Mouse (Mus musculus) forebrain, embryonic 13.5 days (tissue): ENCODE results near the gene Asic1. TPM values are rescaled to one million over a fixed set of nuclear protein-coding genes. Genes with fewer than 3 reads are reported as not detected.

ENCODE experiments used
- ATAC-seq: fragments of 200-750 bp; cut with Nextera tagmentation; 2 replicates; pipeline ENCODE4 v1.8.0; 2017
- H3K27ac ChIP-seq: fragments of 300-500 bp; sonication (generic); 2 replicates; pipeline ENCODE4 v1.5.1; 2015; ENCODE audit warnings: inconsistent platforms, mild to moderate bottlenecking, moderate library complexity
- H3K27me3 ChIP-seq: fragments of 300-500 bp; sonication (generic); 2 replicates; pipeline ENCODE4 v1.6.1; 2015; ENCODE audit warnings: mild to moderate bottlenecking, inconsistent platforms
- H3K36me3 ChIP-seq: fragments of 300-500 bp; sonication (generic); 2 replicates; pipeline ENCODE4 v1.6.1; 2015; ENCODE audit warnings: mild to moderate bottlenecking, inconsistent platforms; ENCODE audit not compliant: poor library complexity, severe bottlenecking
- H3K4me1 ChIP-seq: fragments of 300-500 bp; sonication (generic); 2 replicates; pipeline ENCODE4 v1.6.1; 2015; ENCODE audit warnings: inconsistent platforms
- H3K4me2 ChIP-seq: fragments of 300-500 bp; sonication (generic); 2 replicates; pipeline ENCODE4 v1.6.1; 2015; ENCODE audit warnings: inconsistent platforms, mild to moderate bottlenecking, moderate library complexity
- H3K4me3 ChIP-seq: fragments of 300-500 bp; sonication (generic); 2 replicates; pipeline ENCODE4 v1.5.1; 2015; ENCODE audit warnings: mild to moderate bottlenecking, inconsistent platforms
- H3K9ac ChIP-seq: fragments of 300-500 bp; sonication (generic); 2 replicates; pipeline ENCODE4 v1.6.1; 2015; ENCODE audit warnings: mild to moderate bottlenecking, inconsistent platforms
- H3K9me3 ChIP-seq: fragments of 300-500 bp; sonication (generic); replicated peaks from 2 replicates; pipeline ENCODE4 v1.6.1; 2016; ENCODE audit warnings: inconsistent platforms
- WGBS: fragments of 180-500 bp; shearing (Covaris S2); methylation state at CpG from one replicate; pipeline ENCODE4 v1.1.7; 2015; 5-methylcytosine and 5-hydroxymethylcytosine counted together
- polyA plus RNA-seq: library from polyadenylated mRNA; unstranded; fragments of >200 nt; fragmentation: Nextera tagmentation; extraction: Ambion mirVana; gene quantifications from 2 replicates; pipeline ENCODE4 v1.2.1, GENCODE M21; 2015

The Asic1 gene
- polyA plus RNA-seq, 1 experiment from 2014 or later, result 15.1 TPM

DNA sequence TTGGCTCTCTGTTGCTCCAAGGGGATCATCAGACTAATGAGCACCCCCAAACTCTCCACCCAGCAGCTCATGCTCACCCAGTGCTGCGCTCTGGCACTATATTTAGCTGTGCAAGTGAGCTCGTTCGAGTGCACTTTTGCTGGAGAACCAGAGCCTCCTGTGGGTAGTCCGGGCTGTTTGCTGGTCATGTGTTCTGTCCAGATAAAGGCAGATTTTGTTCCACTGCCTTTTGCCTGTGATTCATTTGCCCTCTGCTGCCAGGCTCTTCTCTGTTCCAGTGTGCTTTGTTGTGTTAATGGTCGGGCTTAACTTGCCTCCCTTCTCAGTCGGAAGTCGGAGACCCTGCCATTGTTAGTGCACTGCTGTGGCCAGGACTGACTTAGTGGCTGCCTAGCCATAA lies 34.7 kb downstream of the Asic1 start:
- 35% methylated on average over 7 of the region's 7 CpGs for WGBS
- H3K4me2 ChIP-seq, result peak overlapping the region; percentile 93
- no peaks in the 10 kb centered on the region for H3K9me3 ChIP-seq
- H3K36me3 ChIP-seq, result peaks cover 61% of the 10 kb centered on the region
- peaks cover 25% of the 10 kb centered on the region for H3K4me1 ChIP-seq
- H3K27ac ChIP-seq, result peak overlapping the region; percentile 96
- no peaks in the 10 kb centered on the region for H3K27me3 ChIP-seq
- peak overlapping the region; percentile 97 for H3K9ac ChIP-seq
- peak overlapping the region; percentile 84 for H3K4me3 ChIP-seq
- no peak for ATAC-seq

DNA sequence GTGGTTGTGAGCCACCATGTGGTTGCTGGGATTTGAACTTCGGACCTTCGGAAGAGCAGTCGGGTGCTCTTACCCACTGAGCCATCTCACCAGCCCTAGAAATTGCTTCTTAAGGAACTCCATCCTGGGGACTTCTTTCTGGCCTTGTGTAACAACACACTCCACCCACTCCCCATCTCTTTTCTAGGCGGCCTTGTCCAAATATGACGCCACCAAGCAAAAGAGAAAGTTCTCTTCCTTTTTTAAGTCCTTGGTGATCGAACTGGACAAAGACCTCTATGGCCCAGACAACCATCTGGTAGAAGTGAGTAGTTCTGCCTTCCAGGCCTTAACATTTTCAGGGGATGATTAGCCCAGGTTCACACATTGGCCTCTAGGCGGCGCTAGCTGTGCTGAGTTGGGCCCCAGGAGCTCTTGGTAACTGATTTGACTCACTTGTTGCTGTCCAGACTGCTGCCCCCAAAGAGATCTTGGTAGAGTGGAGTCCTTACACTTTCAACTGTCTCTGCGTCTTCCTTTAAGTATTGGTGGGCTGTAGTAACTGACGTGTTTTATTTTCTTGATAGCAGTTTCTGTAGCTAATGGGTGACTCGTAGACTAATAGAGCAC lies 35.4 kb downstream of the Asic1 start, which contains the start of gene Gm17349:
Gm17349 (minus strand) TSS at position 51 of the 609 bp plus-strand sequence.
- H3K4me3 ChIP-seq, result peak within 1 kb of the TSS; percentile 84
- H3K9me3 ChIP-seq, result no peaks in the 10 kb centered on the region
- no peaks in the 10 kb centered on the region for H3K27me3 ChIP-seq
- peaks cover 25% of the 10 kb centered on the region for H3K4me1 ChIP-seq
- H3K9ac ChIP-seq, result peak within 1 kb of the TSS; percentile 97
- ATAC-seq, result no peak
- peak within 1 kb of the TSS; percentile 93 for H3K4me2 ChIP-seq
- H3K27ac ChIP-seq, result peak within 1 kb of the TSS; percentile 96
- 63% methylated on average over 11 of the region's 11 CpGs for WGBS
- peaks cover 67% of the 10 kb centered on the region for H3K36me3 ChIP-seq

DNA sequence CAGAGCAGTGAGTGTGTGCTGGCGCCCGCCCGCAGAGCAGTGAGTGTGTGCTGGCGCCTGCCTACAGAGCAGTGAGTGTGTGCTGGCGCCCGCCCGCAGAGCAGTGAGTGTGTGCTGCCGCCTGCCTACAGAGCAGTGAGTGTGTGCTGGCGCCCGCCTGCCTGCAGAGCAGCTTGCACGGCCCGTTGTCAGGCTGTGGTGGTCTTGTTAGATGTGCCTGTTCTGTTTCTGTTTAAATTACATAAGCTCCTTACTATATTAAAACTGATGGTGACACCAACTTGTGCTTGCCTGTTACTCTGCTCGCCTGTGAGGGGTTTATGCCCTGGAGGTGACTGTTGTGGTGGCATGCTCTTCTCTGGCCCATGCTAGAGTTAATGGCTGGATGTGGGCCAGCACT lies 38.0 kb downstream of the Asic1 start:
- Histone ChIP-seq H3K4me3 (no peak overlapping the region), H3K9me3 (no peaks in the 10 kb centered on the region), H3K4me2 (no peak overlapping the region), H3K9ac (no peak overlapping the region), H3K4me1 (peaks cover 19% of the 10 kb centered on the region), H3K36me3 (peaks cover 93% of the 10 kb centered on the region), H3K27ac (no peak overlapping the region), H3K27me3 (no peaks in the 10 kb centered on the region)
- 93% methylated on average over 13 of the region's 13 CpGs for WGBS
- no peak for ATAC-seq

DNA sequence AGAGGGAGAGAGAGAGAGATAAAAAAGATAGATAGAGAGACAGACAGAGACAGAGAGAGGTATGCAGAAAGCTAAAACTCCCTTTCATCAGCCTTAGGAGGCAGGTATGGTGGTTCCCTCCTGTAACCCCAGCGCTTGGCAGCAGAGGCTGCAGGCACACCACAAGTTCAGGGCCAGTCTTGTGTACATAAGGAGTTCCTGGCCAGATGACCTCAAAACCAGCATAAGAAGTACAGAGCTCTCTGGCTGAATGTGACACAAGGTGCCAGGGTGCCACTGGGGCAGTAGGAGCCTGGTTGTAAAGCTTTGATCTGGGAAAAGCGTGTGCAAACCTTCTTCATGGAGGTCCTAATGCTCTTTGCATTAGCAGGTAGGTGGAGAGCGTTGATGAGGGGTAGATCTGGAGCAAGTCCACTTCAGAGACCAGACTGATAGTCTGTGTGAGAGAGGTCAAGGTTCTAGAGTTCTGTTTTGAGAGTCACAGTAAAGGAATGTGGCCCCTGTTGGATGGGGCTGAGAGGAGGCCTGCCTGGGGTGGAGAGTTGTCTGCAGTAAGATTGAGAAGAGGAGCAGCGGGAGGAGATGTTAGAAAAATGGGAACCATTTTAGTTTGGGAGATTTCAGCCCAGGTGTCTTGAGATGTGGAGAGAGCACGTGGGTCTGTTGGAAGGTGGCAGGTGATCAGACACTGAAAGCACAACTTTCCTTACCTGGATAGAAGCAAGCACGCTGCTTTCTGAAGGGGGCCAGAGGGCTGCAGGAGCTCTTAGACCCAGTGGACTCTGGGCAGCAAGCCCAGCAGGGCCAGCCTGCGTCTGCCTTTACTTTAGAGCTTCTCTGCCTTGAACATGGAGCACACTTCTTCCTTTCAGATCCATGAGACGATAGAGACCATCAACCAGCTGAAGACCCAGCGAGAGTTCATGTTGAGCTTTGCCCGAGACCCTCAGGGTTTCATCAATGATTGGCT lies 40.3 kb downstream of the Asic1 start:
- Histone ChIP-seq H3K4me1 (peaks cover 7% of the 10 kb centered on the region), H3K4me3 (no peak overlapping the region), H3K9me3 (no peaks in the 10 kb centered on the region), H3K9ac (no peak overlapping the region), H3K36me3 (peaks cover 95% of the 10 kb centered on the region), H3K27me3 (no peaks in the 10 kb centered on the region), H3K4me2 (no peak overlapping the region), H3K27ac (no peak overlapping the region)
- no peak for ATAC-seq
- WGBS, result 90% methylated on average over 10 of the region's 10 CpGs

DNA sequence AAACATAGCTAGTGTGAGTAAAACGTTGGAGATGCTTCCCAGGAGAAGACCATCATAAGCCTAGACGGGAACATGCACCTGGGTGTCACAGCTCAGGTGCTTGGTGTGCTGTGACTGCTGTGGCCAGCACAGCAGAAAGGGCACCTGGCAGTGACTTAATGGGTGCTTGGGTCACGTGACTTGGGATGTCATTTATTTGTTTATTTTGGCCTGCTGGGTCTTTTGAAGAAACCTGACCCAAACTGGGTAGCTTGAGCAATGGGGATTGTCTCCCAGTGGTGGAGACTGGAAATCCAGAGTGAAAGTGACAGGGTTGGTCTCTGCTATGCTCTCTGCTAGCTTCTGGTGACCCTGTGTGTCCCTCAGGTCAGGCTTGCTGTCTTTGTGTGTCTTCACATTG lies 41.3 kb downstream of the Asic1 start:
- no peaks in the 10 kb centered on the region for H3K27me3 ChIP-seq
- no peak overlapping the region for H3K4me3 ChIP-seq
- no peaks in the 10 kb centered on the region for H3K9me3 ChIP-seq
- no peak for ATAC-seq
- H3K27ac ChIP-seq, result no peak overlapping the region
- peaks cover 17% of the 10 kb centered on the region for H3K4me1 ChIP-seq
- peaks cover 86% of the 10 kb centered on the region for H3K36me3 ChIP-seq
- H3K9ac ChIP-seq, result no peak overlapping the region
- WGBS, result 74% methylated on average over 3 of the region's 3 CpGs
- H3K4me2 ChIP-seq, result no peak overlapping the region

DNA sequence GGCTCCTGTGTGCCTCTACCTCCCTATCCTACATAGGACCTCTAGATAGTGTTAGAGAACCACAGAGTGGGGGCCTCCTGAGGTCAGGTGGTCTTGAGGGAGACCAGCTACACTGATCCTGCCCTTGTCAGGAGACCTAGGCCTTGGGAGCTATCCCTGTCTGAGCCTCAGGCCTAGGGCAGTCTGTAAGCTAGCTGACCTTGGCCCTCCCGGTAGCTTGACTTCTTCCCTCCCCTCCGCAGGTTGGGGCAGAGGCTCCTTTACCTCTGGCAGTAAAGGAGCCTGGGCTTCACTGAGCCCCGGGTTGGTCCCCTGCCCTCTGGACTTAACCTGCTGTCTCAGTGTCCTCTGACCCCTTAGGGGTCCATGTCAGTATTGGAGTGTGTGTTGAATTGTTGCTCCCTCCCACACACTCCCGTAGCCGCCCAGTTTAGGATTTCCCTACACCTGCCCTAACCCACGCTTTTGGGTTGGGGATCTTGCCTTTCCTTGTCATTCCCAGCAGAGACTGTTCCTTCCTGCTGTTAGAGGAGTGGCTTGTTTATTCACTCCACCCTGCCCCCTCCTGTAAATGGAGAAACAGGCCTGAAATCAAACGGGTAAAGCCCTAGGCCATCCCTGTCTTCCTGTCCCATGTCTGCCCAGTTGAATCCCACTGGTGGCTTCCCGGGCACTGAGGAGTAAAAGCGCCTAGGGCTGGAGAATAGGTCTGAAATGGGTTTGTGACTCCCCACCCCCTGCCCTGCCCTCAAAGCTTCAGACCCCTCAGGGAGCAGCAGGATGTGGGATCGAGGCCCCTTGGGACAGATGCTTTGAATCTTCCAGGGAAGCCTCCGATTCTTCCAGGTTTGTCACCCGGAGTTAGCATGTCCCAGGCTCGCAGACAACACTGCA lies 42.7 kb downstream of the Asic1 start:
- ATAC-seq, result no peak
- Histone ChIP-seq H3K4me2 (no peak overlapping the region), H3K4me1 (peaks cover 24% of the 10 kb centered on the region), H3K4me3 (no peak overlapping the region), H3K9ac (no peak overlapping the region; the same call in 1 of the 2 replicates), H3K36me3 (peaks cover 78% of the 10 kb centered on the region), H3K27ac (peak overlapping the region; percentile 84), H3K9me3 (no peaks in the 10 kb centered on the region), H3K27me3 (no peaks in the 10 kb centered on the region)
- WGBS, result 69% methylated on average over 13 of the region's 13 CpGs

DNA sequence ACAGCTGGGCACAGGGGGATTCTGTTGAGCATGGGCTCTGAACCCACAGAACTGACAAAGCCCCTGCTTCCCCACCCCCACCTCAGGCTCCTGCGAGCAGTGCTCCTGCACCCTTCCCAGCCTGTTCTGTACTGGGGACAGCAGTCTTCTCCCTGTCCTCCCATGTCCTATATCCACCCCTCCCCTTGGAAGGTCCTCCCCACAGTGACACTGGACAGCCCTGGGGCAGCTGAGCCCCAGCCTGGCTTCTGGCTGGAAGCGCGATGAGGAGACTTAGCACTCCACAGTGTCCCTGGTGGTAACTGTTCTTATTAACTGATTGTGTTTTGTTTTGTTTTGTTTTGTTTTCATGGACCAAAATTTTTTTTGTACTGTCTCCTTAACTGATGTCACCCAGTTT lies 43.4 kb downstream of the Asic1 start:
- no peaks in the 10 kb centered on the region for H3K9me3 ChIP-seq
- H3K4me1 ChIP-seq, result peaks cover 24% of the 10 kb centered on the region
- H3K9ac ChIP-seq, result no peak overlapping the region
- H3K4me2 ChIP-seq, result no peak overlapping the region
- H3K27ac ChIP-seq, result peak overlapping the region; percentile 84
- H3K4me3 ChIP-seq, result no peak overlapping the region
- no peaks in the 10 kb centered on the region for H3K27me3 ChIP-seq
- ATAC-seq, result no peak
- H3K36me3 ChIP-seq, result peaks cover 76% of the 10 kb centered on the region
- 76% methylated on average over 3 of the region's 3 CpGs for WGBS

DNA sequence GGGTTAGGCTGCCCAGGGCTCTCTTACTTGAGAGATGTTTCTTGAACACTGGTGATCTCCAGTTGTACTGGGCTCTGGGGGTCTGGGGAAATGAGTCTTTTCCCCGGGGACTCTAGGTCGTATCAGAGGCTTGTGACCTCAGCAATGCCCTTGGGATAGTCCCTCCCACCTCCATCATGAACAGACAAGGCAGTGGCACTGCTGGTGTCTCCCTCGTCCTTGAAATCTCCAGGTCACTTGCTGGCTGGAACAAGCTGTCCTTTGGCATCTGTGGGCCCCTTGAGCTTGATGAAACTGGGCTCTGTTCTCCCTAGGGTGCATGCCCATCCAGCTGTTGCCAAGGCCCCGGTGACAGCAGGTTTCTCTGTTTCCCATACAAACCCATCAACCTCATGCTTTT lies 44.0 kb downstream of the Asic1 start:
- H3K9ac ChIP-seq, result no peak overlapping the region
- no peak overlapping the region for H3K4me3 ChIP-seq
- H3K4me2 ChIP-seq, result no peak overlapping the region
- H3K4me1 ChIP-seq, result peaks cover 24% of the 10 kb centered on the region
- no peak for ATAC-seq
- WGBS, result 80% methylated on average over 4 of the region's 4 CpGs
- H3K27me3 ChIP-seq, result no peaks in the 10 kb centered on the region
- H3K36me3 ChIP-seq, result peaks cover 75% of the 10 kb centered on the region
- no peaks in the 10 kb centered on the region for H3K9me3 ChIP-seq
- H3K27ac ChIP-seq, result peak overlapping the region; percentile 84

DNA sequence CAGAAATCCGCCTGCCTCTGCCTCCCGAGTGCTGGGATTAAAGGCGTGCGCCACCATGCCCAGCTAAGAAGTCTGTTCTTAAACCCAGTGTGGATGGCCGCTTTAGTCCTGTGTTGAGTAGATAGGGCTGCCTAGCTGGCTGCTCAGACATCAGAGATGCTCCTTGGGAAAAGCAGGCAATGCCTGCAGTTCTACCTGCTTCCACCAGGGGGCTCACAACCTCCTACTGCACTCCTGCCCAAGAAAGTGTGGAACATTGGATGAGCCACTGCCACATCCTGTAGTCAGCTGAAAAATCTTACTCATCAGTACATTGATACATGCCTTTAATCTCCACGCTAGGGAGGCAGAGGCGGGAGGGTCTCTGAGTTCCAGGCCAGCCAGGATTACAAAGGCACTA lies 44.7 kb downstream of the Asic1 start:
- Histone ChIP-seq H3K27ac (peak overlapping the region; percentile 84), H3K9me3 (no peaks in the 10 kb centered on the region), H3K4me3 (no peak overlapping the region), H3K9ac (no peak overlapping the region), H3K36me3 (peaks cover 69% of the 10 kb centered on the region), H3K4me2 (no peak overlapping the region), H3K27me3 (no peaks in the 10 kb centered on the region), H3K4me1 (peaks cover 24% of the 10 kb centered on the region)
- 56% methylated on average over 7 of the region's 7 CpGs for WGBS
- peak; percentile 54 for ATAC-seq

DNA sequence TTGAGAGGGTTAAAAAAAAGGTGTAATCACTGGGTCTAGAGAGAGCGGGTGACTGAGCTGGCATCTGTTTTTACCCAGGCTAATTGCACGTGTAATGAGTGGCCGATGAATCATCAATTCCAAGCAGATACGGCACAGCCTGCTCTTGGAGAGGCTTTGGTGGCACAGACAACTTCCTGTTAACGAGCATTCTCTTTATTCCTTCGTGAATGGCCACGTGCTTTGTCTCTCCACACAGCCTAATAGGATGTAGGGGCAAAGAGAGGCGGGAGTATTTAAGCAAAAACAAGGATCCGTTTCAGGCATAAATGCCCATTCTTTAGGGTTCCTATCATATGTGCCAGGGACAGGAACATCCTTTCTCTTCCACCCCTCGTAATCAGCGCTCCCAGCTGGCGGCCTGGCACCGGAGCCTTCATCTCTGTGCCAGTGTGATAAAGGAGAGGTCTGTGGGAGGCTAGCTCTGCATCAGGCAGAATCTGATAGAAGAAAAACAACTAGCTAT lies 45.2 kb downstream of the Asic1 start:
- Histone ChIP-seq H3K27me3 (no peaks in the 10 kb centered on the region), H3K9me3 (no peaks in the 10 kb centered on the region), H3K4me3 (no peak overlapping the region), H3K9ac (0 out of 2 replicates have a peak overlapping the region, but pooled peaks have one; percentile 3), H3K36me3 (peaks cover 66% of the 10 kb centered on the region), H3K4me2 (no peak overlapping the region), H3K4me1 (peaks cover 24% of the 10 kb centered on the region), H3K27ac (peak overlapping the region; percentile 84)
- 34% methylated on average over 13 of the region's 13 CpGs for WGBS
- ATAC-seq, result peak; percentile 48

DNA sequence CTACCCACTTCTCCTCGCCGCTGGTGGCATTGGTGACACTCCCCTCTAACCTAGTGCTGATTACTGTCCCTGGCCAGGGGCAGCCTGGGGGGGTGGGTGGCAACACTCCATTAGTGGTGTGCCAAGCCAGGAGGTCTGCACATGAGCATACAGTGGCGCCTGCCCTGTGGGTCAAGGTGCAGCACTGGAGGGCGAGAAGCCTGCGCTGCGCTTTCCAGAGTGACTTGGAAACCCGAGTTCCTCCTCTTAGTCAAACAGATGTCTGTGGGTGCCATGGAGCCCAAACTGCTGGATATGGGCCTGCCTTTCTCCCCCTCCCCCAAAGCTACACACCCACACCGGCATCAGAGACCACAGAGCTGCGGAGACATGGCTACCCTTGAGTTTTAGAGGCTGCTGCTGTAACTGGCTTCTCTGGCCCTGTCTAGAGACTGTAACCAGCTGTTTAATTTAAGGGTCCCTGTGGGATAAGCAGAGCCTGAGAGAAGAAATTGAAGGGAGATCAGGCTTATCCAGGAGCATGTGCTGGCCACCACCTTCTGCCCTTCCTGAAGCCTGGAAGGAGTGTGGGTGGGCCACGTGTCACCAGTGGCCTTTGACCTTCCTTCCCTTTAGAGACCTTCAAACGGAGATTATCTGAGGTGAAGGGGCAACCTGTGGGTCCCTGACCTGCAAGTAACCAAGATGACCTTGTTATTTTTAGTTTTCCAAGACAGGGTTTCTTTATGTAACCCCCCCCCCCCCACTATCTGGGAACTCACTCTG lies 46.0 kb downstream of the Asic1 start:
- peak; percentile 13; the same call in 1 of the 2 replicates for ATAC-seq
- WGBS, result 81% methylated on average over 11 of the region's 11 CpGs
- H3K27me3 ChIP-seq, result no peaks in the 10 kb centered on the region
- peaks cover 65% of the 10 kb centered on the region for H3K36me3 ChIP-seq
- H3K4me2 ChIP-seq, result no peak overlapping the region
- no peak overlapping the region for H3K4me3 ChIP-seq
- H3K4me1 ChIP-seq, result peaks cover 24% of the 10 kb centered on the region
- H3K9me3 ChIP-seq, result no peaks in the 10 kb centered on the region
- peak overlapping the region; percentile 84 for H3K27ac ChIP-seq
- peak overlapping the region; percentile 3; the same call in 1 of the 2 replicates for H3K9ac ChIP-seq
